Mouse (Mus musculus) intestine, embryonic 15.5 days (tissue): ENCODE data around the gene Stap1. TPM values are rescaled to one million over a fixed set of nuclear protein-coding genes. Genes with fewer than 3 reads are reported as not detected.

Experiments used
- ATAC-seq: fragments of 200-750 bp; cut with Nextera tagmentation; 2 replicates; pipeline ENCODE4 v1.8.0; 2017; ENCODE audit warnings: moderate TSS enrichment, moderate library complexity
- H3K27ac ChIP-seq: fragments of 300-500 bp; sonication (generic); 2 replicates; pipeline ENCODE4 v1.5.1; 2015; ENCODE audit warnings: mild to moderate bottlenecking, inconsistent platforms
- H3K27me3 ChIP-seq: fragments of 300-500 bp; sonication (generic); replicated peaks from 2 replicates; pipeline ENCODE4 v1.6.1; 2015; ENCODE audit warnings: inconsistent platforms
- H3K36me3 ChIP-seq: fragments of 300-500 bp; sonication (generic); 2 replicates; pipeline ENCODE4 v1.6.1; 2015; ENCODE audit warnings: inconsistent platforms
- H3K4me1 ChIP-seq: fragments of 300-500 bp; sonication (generic); replicated peaks from 2 replicates; pipeline ENCODE4 v1.6.1; 2015; ENCODE audit warnings: inconsistent platforms
- H3K4me2 ChIP-seq: fragments of 300-500 bp; sonication (generic); replicated peaks from 2 replicates; pipeline ENCODE4 v1.6.1; 2015; ENCODE audit warnings: mild to moderate bottlenecking, inconsistent platforms
- H3K4me3 ChIP-seq: fragments of 300-500 bp; sonication (generic); replicated peaks from 2 replicates; pipeline ENCODE4 v1.5.1; 2015; ENCODE audit warnings: inconsistent platforms
- H3K9ac ChIP-seq: fragments of 300-500 bp; sonication (generic); 2 replicates; pipeline ENCODE4 v1.6.1; 2015; ENCODE audit warnings: inconsistent platforms
- H3K9me3 ChIP-seq: fragments of 300-500 bp; sonication (generic); 2 replicates; pipeline ENCODE4 v1.6.1; 2016; ENCODE audit warnings: inconsistent platforms
- WGBS: fragments of 180-500 bp; shearing (Covaris S2); methylation state at CpG from one replicate; pipeline ENCODE4 v1.1.7; 2015; 5-methylcytosine and 5-hydroxymethylcytosine counted together
- polyA plus RNA-seq: library from polyadenylated mRNA; unstranded; fragments of >200 nt; fragmentation: Nextera tagmentation; extraction: Ambion mirVana; gene quantifications from 2 replicates; pipeline ENCODE4 v1.2.1, GENCODE M21; 2015

Stap1 gene
- polyA plus RNA-seq, 1 experiment from 2014 or later: 0.59 TPM

GRCm38 (mm10) chr5:86086751-86087150 lies 15.2 kb downstream of the Stap1 start:
- Histone ChIP-seq H3K9ac (no peak overlapping the region), H3K4me2 (no peak overlapping the region), H3K4me1 (no peaks in the 10 kb centered on the region), H3K36me3 (no peaks in the 10 kb centered on the region), H3K9me3 (no peaks in the 10 kb centered on the region), H3K27ac (no peak overlapping the region), H3K27me3 (no peaks in the 10 kb centered on the region), H3K4me3 (no peak overlapping the region)
- no peak for ATAC-seq
- WGBS: 74% methylated on average over 6 of the region's 6 CpGs

- Histone ChIP-seq H3K4me3 (no peak overlapping the region), H3K9ac (no peak overlapping the region), H3K4me1 (no peaks in the 10 kb centered on the region), H3K27ac (no peak overlapping the region), H3K9me3 (no peaks in the 10 kb centered on the region), H3K36me3 (no peaks in the 10 kb centered on the region), H3K4me2 (no peak overlapping the region), H3K27me3 (no peaks in the 10 kb centered on the region)
- ATAC-seq: no peak
- 79% methylated on average over 9 of the region's 9 CpGs for WGBS
Observed at GRCm38 (mm10) chr5:86094754-86095153, 23.2 kb downstream of the Stap1 start.

- Histone ChIP-seq H3K9me3 (no peaks in the 10 kb centered on the region), H3K4me3 (no peak overlapping the region), H3K9ac (no peak overlapping the region), H3K4me1 (no peaks in the 10 kb centered on the region), H3K4me2 (no peak overlapping the region), H3K27ac (no peak overlapping the region), H3K27me3 (no peaks in the 10 kb centered on the region), H3K36me3 (no peaks in the 10 kb centered on the region)
- ATAC-seq: no peak
- 82% methylated on average over 3 of the region's 3 CpGs for WGBS
Observed at GRCm38 (mm10) chr5:86098988-86099387, 27.4 kb downstream of the Stap1 start.

DNA sequence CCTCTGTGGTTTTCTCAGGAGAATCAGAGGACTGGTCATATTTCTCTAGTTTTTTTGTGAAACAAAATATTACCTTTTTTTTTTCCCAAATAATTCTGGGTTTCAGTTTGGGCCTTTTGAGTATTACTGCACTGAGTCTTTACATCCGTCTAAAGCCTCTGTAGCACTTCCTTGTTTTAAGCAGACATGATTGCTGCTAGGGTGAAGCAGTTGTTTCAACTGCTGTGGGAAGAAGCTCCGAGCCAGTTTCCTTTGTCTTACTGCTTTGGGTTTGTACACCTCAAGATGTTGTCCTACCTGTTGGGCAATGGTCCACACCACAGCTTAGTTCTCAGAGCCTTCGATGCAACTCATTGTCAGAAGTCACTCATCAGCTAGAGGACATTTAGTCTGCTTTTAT lies 29.1 kb downstream of the Stap1 start:
- Histone ChIP-seq H3K4me2 (no peak overlapping the region), H3K27ac (no peak overlapping the region), H3K36me3 (no peaks in the 10 kb centered on the region), H3K4me3 (no peak overlapping the region), H3K9ac (no peak overlapping the region), H3K4me1 (no peaks in the 10 kb centered on the region), H3K27me3 (no peaks in the 10 kb centered on the region), H3K9me3 (no peaks in the 10 kb centered on the region)
- no peak for ATAC-seq
- 77% methylated on average over 3 of the region's 3 CpGs for WGBS

DNA sequence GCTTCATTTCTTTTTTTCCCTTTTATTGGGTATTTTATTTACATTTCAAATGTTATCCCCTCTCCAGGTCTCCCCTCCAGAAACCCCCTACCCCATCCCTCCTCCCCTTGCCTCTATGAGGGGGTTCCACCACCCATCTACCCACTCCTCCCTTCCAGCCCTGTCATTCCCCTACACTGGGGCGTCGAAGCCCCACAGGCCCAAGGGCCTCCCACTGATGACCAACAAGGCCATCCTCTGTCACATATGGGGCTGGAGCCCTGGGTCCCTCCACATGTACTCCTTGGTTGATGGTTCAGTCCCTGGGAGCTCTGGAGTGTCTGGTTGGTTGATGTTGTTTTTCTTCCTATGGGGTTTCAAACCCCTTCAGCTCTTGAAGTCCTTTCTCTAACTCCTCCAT lies 30.6 kb downstream of the Stap1 start:
- no peak overlapping the region for H3K27ac ChIP-seq
- H3K9ac ChIP-seq: no peak overlapping the region
- H3K36me3 ChIP-seq: no peaks in the 10 kb centered on the region
- H3K4me3 ChIP-seq: no peak overlapping the region
- WGBS: 95% methylated on average over 2 of the region's 2 CpGs
- H3K27me3 ChIP-seq: no peaks in the 10 kb centered on the region
- H3K4me2 ChIP-seq: no peak overlapping the region
- no peak for ATAC-seq
- no peaks in the 10 kb centered on the region for H3K4me1 ChIP-seq
- H3K9me3 ChIP-seq: no peaks in the 10 kb centered on the region

DNA sequence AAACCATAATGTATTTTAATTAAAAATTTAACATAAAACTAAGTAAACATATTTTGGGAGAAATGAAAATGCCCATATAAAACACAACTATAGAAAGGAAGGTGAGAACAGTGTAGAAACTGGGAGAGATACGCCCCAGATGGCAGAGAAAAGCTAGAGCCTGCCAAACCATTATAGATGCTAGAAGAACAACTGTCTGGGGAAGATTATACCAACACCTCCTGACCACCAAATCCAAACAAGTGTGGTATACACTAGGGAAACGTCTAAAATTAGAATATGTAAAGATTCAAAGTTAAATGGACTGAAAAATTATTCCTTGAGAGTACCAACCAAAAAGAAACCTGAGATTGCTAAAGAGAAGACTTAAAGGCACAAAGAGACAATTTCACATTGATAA lies 35.1 kb downstream of the Stap1 start:
- Histone ChIP-seq H3K9me3 (no peaks in the 10 kb centered on the region), H3K4me1 (no peaks in the 10 kb centered on the region), H3K4me2 (no peak overlapping the region), H3K27ac (no peak overlapping the region), H3K27me3 (no peaks in the 10 kb centered on the region), H3K9ac (no peak overlapping the region), H3K36me3 (no peaks in the 10 kb centered on the region; the same call in 1 of the 2 replicates), H3K4me3 (no peak overlapping the region)
- 79% methylated on average over 2 of the region's 2 CpGs for WGBS
- ATAC-seq: no peak

DNA sequence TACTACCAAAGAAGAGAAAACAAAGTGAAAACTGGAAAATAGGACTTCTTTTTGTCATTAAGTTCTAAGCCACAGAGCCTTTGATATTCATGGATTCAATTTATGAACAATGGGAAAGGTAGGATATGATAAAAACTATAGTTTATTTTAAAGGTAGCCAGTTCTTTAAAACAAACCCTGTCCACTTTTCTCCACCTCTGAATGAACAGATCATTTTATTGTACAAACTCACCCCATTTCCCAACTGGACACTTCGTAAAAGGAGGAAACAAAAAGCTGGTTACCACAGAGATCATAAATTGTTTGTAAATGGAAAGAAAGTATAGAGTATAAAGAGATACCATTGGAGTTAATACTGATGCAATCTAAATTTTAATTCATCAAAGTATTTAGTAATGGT lies 39.5 kb downstream of the Stap1 start:
- ATAC-seq: no peak
- Histone ChIP-seq H3K27me3 (no peaks in the 10 kb centered on the region), H3K4me1 (no peaks in the 10 kb centered on the region), H3K36me3 (no peaks in the 10 kb centered on the region; the same call in 1 of the 2 replicates), H3K9me3 (no peaks in the 10 kb centered on the region), H3K4me3 (no peak overlapping the region), H3K27ac (no peak overlapping the region), H3K9ac (no peak overlapping the region), H3K4me2 (no peak overlapping the region)
- WGBS: 88% methylated on average over 1 of the region's 1 CpGs

- H3K4me3 ChIP-seq: no peak overlapping the region
- no peaks in the 10 kb centered on the region; the same call in 1 of the 2 replicates for H3K36me3 ChIP-seq
- no peaks in the 10 kb centered on the region for H3K27me3 ChIP-seq
- H3K9ac ChIP-seq: no peak overlapping the region
- no peaks in the 10 kb centered on the region for H3K4me1 ChIP-seq
- 85% methylated on average over 2 of the region's 2 CpGs for WGBS
- no peak overlapping the region for H3K27ac ChIP-seq
- H3K9me3 ChIP-seq: no peaks in the 10 kb centered on the region
- H3K4me2 ChIP-seq: no peak overlapping the region
- ATAC-seq: no peak
Observed at GRCm38 (mm10) chr5:86113037-86113436, 41.5 kb downstream of the Stap1 start.

DNA sequence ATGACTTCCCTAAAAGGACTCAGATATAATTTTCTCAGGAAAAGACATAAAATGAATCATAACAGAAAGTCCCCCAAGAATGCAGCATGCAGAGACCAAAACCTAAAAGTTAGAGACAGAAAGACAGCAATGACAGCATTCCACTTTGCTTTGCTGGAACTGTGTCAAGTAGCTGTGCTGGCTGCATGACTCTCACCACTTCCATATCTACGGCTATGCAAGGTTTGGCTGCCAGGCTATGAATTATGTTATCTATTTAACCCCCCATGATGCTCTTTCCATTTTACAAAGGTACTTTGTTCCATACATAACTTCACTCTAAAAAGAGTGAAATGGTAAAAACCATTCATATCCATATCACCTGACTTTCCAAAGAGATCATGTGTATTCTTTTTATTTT lies 42.5 kb downstream of the Stap1 start:
- Histone ChIP-seq H3K4me2 (no peak overlapping the region), H3K27ac (no peak overlapping the region), H3K4me3 (no peak overlapping the region), H3K9me3 (no peaks in the 10 kb centered on the region), H3K4me1 (no peaks in the 10 kb centered on the region), H3K27me3 (no peaks in the 10 kb centered on the region), H3K36me3 (peaks cover 3% of the 10 kb centered on the region; the same call in 1 of the 2 replicates), H3K9ac (no peak overlapping the region)
- ATAC-seq: no peak
- WGBS: 69% methylated on average over 1 of the region's 1 CpGs

DNA sequence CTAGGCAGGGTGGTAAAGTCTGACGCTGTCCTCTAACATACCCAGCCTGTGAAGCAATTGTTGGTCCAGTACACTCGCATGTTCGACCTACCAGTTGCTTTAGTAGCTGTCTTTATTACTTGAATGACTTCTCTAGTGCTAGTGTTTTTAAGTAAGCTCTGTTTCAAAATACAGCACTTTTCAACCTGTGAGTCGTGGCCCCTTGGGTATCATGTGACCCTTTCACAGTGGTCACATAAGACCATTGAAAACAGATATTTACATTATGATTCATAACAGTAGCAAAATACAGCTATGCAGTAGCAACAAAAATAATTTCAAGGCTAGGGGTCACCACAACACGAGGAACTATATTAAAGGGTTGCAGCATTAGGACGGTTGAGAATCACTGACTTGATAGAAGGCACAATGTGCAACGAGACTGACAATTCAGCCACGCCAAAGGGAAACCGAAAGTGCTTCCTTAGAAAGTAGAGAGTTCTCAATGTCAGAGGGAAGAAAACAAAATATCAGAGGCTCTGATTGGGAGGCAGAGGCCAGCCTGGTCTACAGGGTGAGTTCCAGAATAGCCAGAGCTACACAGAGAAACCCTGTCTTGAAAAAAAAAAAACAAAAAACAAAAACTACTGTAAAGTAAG lies 47.0 kb downstream of the Stap1 start:
- ATAC-seq: no peak
- H3K27me3 ChIP-seq: no peaks in the 10 kb centered on the region
- no peak overlapping the region for H3K4me2 ChIP-seq
- no peak overlapping the region for H3K27ac ChIP-seq
- no peaks in the 10 kb centered on the region for H3K9me3 ChIP-seq
- no peak overlapping the region for H3K4me3 ChIP-seq
- no peak overlapping the region for H3K9ac ChIP-seq
- 88% methylated on average over 9 of the region's 9 CpGs for WGBS
- H3K4me1 ChIP-seq: no peaks in the 10 kb centered on the region
- H3K36me3 ChIP-seq: peaks cover 7% of the 10 kb centered on the region; the same call in 1 of the 2 replicates

GRCm38 (mm10) chr5:86128749-86129148 lies 57.2 kb downstream of the Stap1 start:
- ATAC-seq: no peak
- H3K27ac ChIP-seq: no peak overlapping the region
- 0 out of 2 replicates have a peak, but pooled peaks cover 2% of the 10 kb centered on the region for H3K36me3 ChIP-seq
- H3K4me1 ChIP-seq: no peaks in the 10 kb centered on the region
- H3K4me3 ChIP-seq: no peak overlapping the region
- H3K9ac ChIP-seq: no peak overlapping the region
- 95% methylated on average over 1 of the region's 1 CpGs for WGBS
- no peaks in the 10 kb centered on the region for H3K9me3 ChIP-seq
- no peaks in the 10 kb centered on the region for H3K27me3 ChIP-seq
- H3K4me2 ChIP-seq: no peak overlapping the region

DNA sequence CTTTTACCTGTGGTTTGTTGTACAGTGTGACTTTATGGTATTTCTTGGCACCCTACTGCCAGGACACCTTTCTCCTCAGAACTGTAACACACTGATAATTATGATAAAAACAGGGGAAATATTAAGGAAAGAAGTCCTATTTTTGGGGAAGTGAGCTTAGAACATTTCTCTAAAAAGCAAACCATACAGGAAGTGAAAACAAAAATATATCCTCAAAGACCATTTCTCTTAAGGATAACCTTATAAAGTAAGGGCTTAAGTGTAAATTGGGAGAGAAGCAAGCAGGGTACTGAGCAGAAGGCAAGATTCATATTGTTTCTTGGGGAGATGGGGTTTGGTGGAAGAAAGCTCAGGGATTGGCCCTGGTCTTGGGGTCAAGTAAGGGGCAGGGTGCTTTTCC lies 58.3 kb downstream of the Stap1 start:
- 0 out of 2 replicates have a peak, but pooled peaks cover 2% of the 10 kb centered on the region for H3K36me3 ChIP-seq
- no peaks in the 10 kb centered on the region for H3K4me1 ChIP-seq
- H3K27me3 ChIP-seq: no peaks in the 10 kb centered on the region
- no peak for ATAC-seq
- H3K27ac ChIP-seq: no peak overlapping the region
- no peak overlapping the region for H3K4me3 ChIP-seq
- H3K9ac ChIP-seq: no peak overlapping the region
- no peak overlapping the region for H3K4me2 ChIP-seq
- H3K9me3 ChIP-seq: no peaks in the 10 kb centered on the region
